Mouse (Mus musculus): ENCODE data around the gene Vps25. TPM values are rescaled to one million over a fixed set of nuclear protein-coding genes. Genes with fewer than 3 reads are reported as not detected.

The Vps25 gene
- polyA plus RNA-seq (2017; shearing (Covaris generic)), result 158 TPM

DNA sequence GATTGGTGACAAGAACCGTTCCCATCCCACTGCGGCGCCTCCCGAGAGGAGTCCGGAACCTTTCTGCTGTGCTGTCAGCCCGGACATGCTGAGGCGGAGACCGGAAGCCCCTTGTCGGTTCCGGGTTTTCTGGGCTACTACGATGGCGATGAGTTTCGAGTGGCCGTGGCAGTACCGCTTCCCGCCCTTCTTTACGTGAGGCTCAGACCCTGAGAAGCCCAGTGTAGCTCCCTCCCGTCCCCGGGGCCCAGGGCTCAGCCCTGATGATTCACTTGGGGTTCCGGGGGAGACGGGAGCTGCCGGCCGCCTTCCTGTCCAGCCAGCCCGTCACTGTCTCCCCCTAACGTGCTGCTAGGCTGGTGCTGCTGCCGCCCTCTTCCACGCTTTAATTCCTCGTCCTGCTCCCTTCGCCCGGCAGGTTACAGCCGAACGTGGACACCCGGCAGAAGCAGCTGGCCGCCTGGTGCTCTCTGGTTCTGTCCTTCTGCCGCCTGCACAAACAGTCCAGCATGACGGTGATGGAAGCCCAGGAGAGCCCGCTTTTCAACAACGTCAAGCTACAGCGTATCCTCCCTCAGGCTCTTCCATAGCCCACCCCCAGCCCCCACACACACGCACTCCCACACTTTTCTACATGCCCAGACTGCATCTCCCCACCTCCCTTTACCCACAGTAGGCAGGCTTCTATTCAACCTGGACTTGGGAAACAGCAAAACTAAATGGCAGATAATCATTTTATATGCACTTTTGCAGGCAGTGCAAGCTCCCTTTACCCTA, at the start of gene Vps25:
Vps25 (plus strand) TSS at position 95 of the 777 bp plus-strand sequence.

DNA sequence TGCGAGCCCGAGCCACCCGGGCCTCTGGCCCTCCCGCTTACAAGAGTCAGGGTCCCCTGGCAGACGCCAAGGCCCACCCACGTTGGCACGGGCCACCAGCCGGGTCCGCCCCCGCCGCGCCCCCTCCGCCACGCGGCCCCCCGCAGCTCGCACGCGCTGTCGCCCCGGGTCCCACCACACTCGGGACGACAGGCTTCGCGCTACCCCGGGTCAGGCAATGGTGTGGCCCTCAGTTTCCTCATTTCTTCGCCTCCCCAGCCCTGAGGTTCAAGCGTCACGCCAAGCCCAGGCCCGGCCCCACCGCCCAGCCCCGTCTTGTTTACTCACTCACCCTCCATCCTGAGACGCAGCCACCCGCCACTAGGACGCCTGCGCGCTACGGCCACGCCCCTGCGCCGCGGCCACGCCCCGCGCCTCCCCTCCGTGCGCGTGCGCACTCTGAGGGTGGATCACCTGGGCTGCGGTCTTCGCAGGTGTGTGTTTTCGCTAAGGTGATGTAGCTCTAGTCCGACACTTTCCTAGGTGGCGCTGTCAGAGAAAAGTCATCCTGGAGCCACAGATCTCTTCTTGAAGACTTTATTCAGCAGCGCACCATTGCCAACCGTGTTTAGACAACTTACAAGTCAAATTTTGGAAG, 27.3 kb upstream of the Vps25 start, which contains the start of gene Ezh1:
Ezh1 (minus strand) TSS at position 399 of the 637 bp plus-strand sequence.

DNA sequence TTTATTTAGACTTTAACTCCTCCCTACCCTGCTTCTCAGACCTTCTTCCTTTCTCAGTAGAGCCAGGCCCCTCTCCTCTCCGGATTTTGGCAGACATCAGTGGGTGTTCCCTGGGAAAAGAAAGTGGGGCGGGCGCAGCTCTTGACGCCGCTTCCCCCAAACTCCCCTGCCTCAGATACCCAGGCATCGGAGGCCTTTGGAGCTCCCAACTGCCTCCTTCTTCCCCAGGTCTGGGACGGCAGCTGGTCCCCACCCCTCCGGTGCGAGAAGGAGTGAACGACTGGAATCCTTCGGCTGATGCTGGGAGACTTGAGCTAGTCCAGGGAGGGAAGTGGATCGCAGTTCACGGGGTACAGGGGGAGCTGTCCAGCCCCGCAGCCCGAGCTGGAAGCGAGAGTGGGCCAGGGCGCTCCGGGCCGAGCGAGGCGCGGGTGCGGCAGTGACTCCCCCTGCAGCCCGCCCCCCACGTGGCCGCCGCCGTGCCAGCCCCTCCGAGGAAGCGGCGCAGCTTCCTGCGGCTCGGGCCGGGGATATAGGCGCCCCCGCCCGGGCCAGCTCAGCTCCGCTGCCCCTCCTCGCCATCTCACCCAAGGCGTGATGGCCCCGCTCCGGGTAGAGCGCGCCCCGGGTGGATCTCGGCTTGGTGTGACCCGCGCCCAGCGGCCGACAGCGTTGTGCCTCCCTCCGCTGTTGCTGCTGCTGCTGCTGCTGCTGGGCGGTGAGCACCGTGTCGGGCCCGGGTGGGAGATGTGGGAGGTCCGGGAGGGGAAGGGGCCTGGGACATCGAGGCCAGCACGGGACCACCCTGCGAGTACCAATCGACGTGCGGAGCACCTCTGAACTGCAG, 7.4 kb upstream of the Vps25 start, which contains the start of gene Ramp2:
Ramp2 (plus strand) TSS at position 174 of the 847 bp plus-strand sequence.

DNA sequence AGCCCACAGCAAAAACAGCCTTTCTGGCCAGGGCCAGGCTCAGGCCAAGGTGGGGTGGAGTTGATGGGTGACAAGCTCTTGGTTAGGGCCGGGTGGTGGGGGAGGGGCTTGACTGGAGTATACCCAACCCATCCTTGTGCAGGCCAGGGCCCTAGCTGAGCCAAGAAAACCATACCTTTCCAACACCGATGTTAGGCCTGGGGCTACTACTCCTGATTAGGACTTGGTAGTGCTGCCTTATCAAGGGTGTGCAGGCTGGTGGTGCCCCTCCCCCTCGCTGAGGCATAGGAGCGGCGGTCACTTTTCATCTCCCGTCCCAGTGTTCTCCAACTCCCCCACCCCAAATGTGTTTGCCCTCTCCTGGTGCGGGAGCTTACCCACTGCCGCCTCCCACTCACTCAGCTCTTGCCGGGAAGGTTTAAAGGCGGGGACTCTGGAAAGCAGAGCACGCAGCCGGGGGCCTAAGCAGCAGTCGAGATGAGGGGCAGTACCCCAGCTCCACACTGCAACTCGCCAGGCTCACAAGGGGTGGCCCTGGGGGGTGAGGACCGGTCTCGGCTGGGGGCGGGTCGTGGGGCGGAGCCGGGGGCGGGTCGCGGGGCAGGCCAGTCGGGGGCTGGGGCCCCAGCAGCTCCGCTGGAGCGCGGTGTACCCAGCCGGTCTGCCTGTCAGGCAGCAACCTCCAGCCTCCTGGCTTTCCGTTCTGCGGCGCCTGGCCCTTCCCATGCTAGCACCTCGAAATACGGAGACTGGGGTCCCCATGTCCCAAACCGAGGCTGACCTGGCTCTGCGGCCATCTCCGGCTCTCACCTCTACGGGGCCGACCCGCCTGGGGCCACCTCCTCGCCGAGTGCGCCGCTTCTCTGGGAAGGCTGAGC, 6.7 kb downstream of the Vps25 start, which contains the start of gene Wnk4:
Wnk4 (plus strand) TSS at position 620 of the 878 bp plus-strand sequence.

DNA sequence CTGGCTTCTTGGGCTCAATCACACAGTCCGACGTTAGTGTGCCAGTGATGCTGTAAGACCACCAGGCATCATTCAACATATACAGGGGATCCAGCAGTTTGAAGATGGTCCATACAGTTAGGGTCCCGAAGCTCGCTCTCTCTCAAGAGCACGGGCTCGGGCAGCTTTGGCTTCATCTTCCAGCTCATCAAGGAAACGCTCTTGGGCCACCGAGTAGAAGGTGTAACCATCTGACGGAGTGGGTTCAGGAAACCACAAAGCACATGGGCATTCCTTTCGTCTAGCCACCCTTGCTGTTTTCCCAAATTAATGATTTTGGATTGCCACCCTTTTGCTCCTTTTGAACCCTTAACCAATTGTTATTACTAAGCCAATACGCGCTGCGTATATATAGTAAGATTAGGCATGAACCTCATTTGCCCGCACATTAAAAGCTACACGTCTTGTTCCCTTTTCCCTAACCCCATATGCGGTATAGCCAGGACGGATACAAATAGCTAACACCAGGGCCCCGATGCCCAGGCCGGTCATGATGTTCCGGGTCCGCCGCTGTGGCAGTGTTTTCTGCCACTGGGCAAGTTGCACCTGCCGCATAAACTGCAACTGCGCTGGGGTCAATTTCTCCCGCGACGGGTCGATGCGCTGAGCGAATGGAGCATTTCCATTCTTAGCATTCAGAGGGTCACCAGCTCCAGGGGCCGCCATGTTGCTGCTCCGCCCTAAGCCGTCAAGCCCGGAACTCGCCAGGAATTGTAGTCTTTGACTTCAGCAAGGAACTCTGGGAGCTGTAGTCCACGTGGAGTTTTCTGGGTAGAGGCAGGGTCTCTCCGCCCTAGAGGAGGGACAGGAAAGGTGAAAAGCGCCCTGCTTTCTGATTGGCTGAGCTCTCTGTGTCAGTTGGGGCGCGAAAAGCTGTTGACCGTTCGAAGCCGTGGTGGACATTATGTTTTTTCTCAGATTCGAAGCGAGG, 25.0 kb downstream of the Vps25 start, which contains the start of the genes Cntd1 and Coa3:
Cntd1 (plus strand) TSS at position 790 of the 970 bp plus-strand sequence.
Coa3 (minus strand) TSS at position 892 of the 970 bp plus-strand sequence.

DNA sequence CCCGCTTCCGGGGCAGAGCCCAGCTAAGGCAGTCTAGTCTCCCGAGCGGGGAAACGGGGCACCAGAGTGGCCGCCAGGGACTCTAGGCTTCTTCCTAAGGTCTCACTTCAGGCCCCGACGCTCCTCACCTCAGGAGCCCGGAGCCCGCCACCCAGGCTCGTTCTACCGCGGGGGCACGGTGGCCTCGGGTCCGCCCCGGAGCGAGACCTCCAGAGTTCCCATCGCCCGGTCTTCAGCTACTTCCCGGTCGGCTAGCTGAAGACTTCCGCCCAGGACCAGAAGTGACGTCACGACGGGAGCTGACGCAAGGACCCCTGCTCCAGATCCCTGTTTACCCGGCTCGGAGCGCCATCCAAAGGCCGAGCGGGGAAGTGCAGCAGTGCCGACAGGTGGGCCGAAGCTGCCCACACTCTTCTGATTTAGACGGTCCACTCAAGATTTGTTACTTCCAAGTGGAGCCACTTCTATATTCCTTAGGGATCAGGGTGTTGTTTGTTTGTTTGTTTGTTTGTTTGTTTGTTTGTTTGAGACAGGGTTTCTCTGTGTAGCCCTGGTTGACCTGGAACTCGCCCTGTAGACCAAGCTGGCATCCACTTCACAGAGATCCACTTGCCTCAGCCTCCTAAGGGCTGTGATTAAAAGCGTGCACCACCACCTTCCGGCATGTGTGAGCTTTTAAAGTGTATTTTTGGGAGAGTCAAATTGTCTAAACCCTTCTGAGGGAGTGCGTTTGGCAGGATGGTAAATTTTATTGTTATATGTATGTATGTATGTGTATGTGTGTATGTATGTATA, 48.7 kb downstream of the Vps25 start, which contains the start of gene Becn1:
Becn1 (minus strand) TSS at position 283 of the 795 bp plus-strand sequence.

Other genes starting within 250 kb of the Vps25 start
- gene Atp6v0a1, start 244.3 kb upstream of the Vps25 start, polyA plus RNA-seq (2017; shearing (Covaris generic)), result 15.1 TPM
- 35.3 TPM for gene Naglu, start 183.7 kb upstream of the Vps25 start, polyA plus RNA-seq (2017; shearing (Covaris generic))
- 0.74 TPM for gene Hsd17b1, start 175.3 kb upstream of the Vps25 start, polyA plus RNA-seq (2017; shearing (Covaris generic))
- 38.4 TPM for gene Coasy, start 171.1 kb upstream of the Vps25 start, polyA plus RNA-seq (2017; shearing (Covaris generic))
- 94.3 TPM for gene Mlx, start 166.4 kb upstream of the Vps25 start, polyA plus RNA-seq (2017; shearing (Covaris generic))
- 6.8 TPM for gene Psmc3ip, start 158.3 kb upstream of the Vps25 start, polyA plus RNA-seq (2017; shearing (Covaris generic))
- 80.5 TPM for gene Retreg3, start 133.8 kb upstream of the Vps25 start, polyA plus RNA-seq (2017; shearing (Covaris generic))
- gene Tubg1, start 133.8 kb upstream of the Vps25 start, polyA plus RNA-seq (2017; shearing (Covaris generic)), result 40.0 TPM
- 2.2 TPM for gene Tubg2, start 97.8 kb upstream of the Vps25 start, polyA plus RNA-seq (2017; shearing (Covaris generic))
- gene Cntnap1, start 83.2 kb upstream of the Vps25 start, polyA plus RNA-seq (2017; shearing (Covaris generic)), result 0.06 TPM
- gene Plekhh3, start 82.4 kb upstream of the Vps25 start, polyA plus RNA-seq (2017; shearing (Covaris generic)), result 0.25 TPM
- gene Ccr10, start 78.3 kb upstream of the Vps25 start, polyA plus RNA-seq (2017; shearing (Covaris generic)), result 2.5 TPM
- 71.6 TPM for gene Ezh1, start 27.2 kb upstream of the Vps25 start, polyA plus RNA-seq (2017; shearing (Covaris generic))
- 0.41 TPM for gene Ramp2, start 7.7 kb upstream of the Vps25 start, polyA plus RNA-seq (2017; shearing (Covaris generic))
- gene Wnk4, start 6.9 kb downstream of the Vps25 start, polyA plus RNA-seq (2017; shearing (Covaris generic)), result 5.8 TPM
- gene Cntd1, start 25.3 kb downstream of the Vps25 start, polyA plus RNA-seq (2017; shearing (Covaris generic)), result 0.54 TPM
- 112 TPM for gene Coa3, start 25.4 kb downstream of the Vps25 start, polyA plus RNA-seq (2017; shearing (Covaris generic))
- gene Becn1, start 48.6 kb downstream of the Vps25 start, polyA plus RNA-seq (2017; shearing (Covaris generic)), result 207 TPM
- gene Psme3, start 62.5 kb downstream of the Vps25 start, polyA plus RNA-seq (2017; shearing (Covaris generic)), result 186 TPM
- 3.6 TPM for gene Aoc2, start 71.4 kb downstream of the Vps25 start, polyA plus RNA-seq (2017; shearing (Covaris generic))
- gene Aoc3, start 76.9 kb downstream of the Vps25 start, polyA plus RNA-seq (2017; shearing (Covaris generic)), result not detected
- not detected for gene G6pc, start 113.9 kb downstream of the Vps25 start, polyA plus RNA-seq (2017; shearing (Covaris generic))
- 40.9 TPM for gene Aarsd1, start 163.9 kb downstream of the Vps25 start, polyA plus RNA-seq (2017; shearing (Covaris generic))
- gene Gm27029, start 171.1 kb downstream of the Vps25 start, polyA plus RNA-seq (2017; shearing (Covaris generic)), result 2.3 TPM
- 32.5 TPM for gene Rundc1, start 171.4 kb downstream of the Vps25 start, polyA plus RNA-seq (2017; shearing (Covaris generic))
- 3.1 TPM for gene Ptges3l, start 171.6 kb downstream of the Vps25 start, polyA plus RNA-seq (2017; shearing (Covaris generic))
- gene Rpl27, start 188.6 kb downstream of the Vps25 start, polyA plus RNA-seq (2017; shearing (Covaris generic)), result 356 TPM
- gene Ifi35, start 194.7 kb downstream of the Vps25 start, polyA plus RNA-seq (2017; shearing (Covaris generic)), result 192 TPM
- gene Rnd2, start 211.3 kb downstream of the Vps25 start, polyA plus RNA-seq (2017; shearing (Covaris generic)), result 0.22 TPM
- 0.59 TPM for gene Vat1, start 212.5 kb downstream of the Vps25 start, polyA plus RNA-seq (2017; shearing (Covaris generic))

Measured in CD4-positive, CD25-positive, alpha-beta regulatory T cell (primary cell).